Mouse (Mus musculus) forebrain, embryonic 13.5 days (tissue): ENCODE data around the gene Olfr1009. TPM values are rescaled to one million over a fixed set of nuclear protein-coding genes. Genes with fewer than 3 reads are reported as not detected.
"Not testable (repeated sequence)": the region's sequence is repeated elsewhere in the genome, so short reads cannot be mapped to it uniquely, and the experiment has no call there.

ENCODE experiments used
- ATAC-seq: fragments of 200-750 bp; cut with Nextera tagmentation; 2 replicates; pipeline ENCODE4 v1.8.0; 2017
- H3K27ac ChIP-seq: fragments of 300-500 bp; sonication (generic); 2 replicates; pipeline ENCODE4 v1.5.1; 2015; ENCODE audit warnings: inconsistent platforms, mild to moderate bottlenecking, moderate library complexity
- H3K27me3 ChIP-seq: fragments of 300-500 bp; sonication (generic); 2 replicates; pipeline ENCODE4 v1.6.1; 2015; ENCODE audit warnings: mild to moderate bottlenecking, inconsistent platforms
- H3K36me3 ChIP-seq: fragments of 300-500 bp; sonication (generic); 2 replicates; pipeline ENCODE4 v1.6.1; 2015; ENCODE audit warnings: mild to moderate bottlenecking, inconsistent platforms; ENCODE audit not compliant: poor library complexity, severe bottlenecking
- H3K4me1 ChIP-seq: fragments of 300-500 bp; sonication (generic); 2 replicates; pipeline ENCODE4 v1.6.1; 2015; ENCODE audit warnings: inconsistent platforms
- H3K4me2 ChIP-seq: fragments of 300-500 bp; sonication (generic); 2 replicates; pipeline ENCODE4 v1.6.1; 2015; ENCODE audit warnings: inconsistent platforms, mild to moderate bottlenecking, moderate library complexity
- H3K4me3 ChIP-seq: fragments of 300-500 bp; sonication (generic); 2 replicates; pipeline ENCODE4 v1.5.1; 2015; ENCODE audit warnings: mild to moderate bottlenecking, inconsistent platforms
- H3K9ac ChIP-seq: fragments of 300-500 bp; sonication (generic); 2 replicates; pipeline ENCODE4 v1.6.1; 2015; ENCODE audit warnings: mild to moderate bottlenecking, inconsistent platforms
- H3K9me3 ChIP-seq: fragments of 300-500 bp; sonication (generic); replicated peaks from 2 replicates; pipeline ENCODE4 v1.6.1; 2016; ENCODE audit warnings: inconsistent platforms
- WGBS: fragments of 180-500 bp; shearing (Covaris S2); methylation state at CpG from one replicate; pipeline ENCODE4 v1.1.7; 2015; 5-methylcytosine and 5-hydroxymethylcytosine counted together
- polyA plus RNA-seq: library from polyadenylated mRNA; unstranded; fragments of >200 nt; fragmentation: Nextera tagmentation; extraction: Ambion mirVana; gene quantifications from 2 replicates; pipeline ENCODE4 v1.2.1, GENCODE M21; 2015

The Olfr1009 gene
- polyA plus RNA-seq: not detected in 2 replicates

DNA sequence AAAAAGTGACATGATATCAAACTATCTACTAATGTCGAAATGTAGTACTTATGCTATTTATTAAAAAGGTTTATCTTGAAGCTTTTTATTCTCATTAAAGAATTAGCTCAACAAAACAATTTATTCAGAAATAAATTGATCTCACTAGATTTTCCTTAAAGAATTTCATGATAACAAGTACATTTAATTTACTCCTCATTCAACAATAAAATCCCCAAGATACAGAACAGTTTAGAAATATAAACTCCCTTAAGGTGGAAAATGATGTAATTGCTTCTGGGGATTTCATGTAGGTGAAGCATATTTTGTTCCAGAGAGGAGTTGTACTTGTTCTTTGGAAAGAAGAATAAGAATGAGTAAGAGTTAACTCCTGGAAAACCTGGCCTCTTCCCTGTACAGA lies at the start of gene Olfr1009:
Olfr1009 (plus strand) TSS at position 301 of the 400 bp plus-strand sequence.
- H3K4me3 ChIP-seq: no peak within 1 kb of the TSS
- H3K27ac ChIP-seq: no peak within 1 kb of the TSS
- no peaks in the 10 kb centered on the region for H3K4me1 ChIP-seq
- H3K36me3 ChIP-seq: no peaks in the 10 kb centered on the region
- H3K4me2 ChIP-seq: no peak within 1 kb of the TSS
- H3K9me3 ChIP-seq: no peaks in the 10 kb centered on the region
- H3K27me3 ChIP-seq: no peaks in the 10 kb centered on the region
- H3K9ac ChIP-seq: no peak within 1 kb of the TSS
- 92% methylated on average over 1 of the region's 1 CpGs for WGBS
- ATAC-seq: no peak

DNA sequence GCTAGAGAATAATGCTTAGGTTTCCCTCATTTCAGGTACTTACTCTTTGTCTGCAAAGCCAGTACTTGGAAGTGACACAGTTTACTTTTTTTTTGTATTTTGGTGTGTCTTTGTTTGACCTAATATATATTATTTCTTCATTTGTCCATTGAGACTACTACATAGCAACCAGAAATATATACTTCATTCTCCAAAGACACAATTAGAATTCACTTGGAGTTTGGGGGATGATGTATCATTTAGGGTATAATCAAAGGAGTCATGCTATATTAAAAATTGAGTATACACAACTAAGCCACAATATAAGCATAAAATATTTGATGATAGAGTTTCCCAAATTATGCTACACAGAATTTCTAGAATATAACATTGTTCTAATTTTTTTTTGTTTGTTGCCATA lies 36.6 kb upstream of the Olfr1009 start, which contains the start of gene Olfr1006:
Olfr1006 (minus strand) TSS at position 101 of the 400 bp plus-strand sequence.
- Histone ChIP-seq H3K27me3 (no peaks in the 10 kb centered on the region), H3K9me3 (no peaks in the 10 kb centered on the region), H3K4me2 (no peak within 1 kb of the TSS), H3K4me1 (no peaks in the 10 kb centered on the region), H3K27ac (no peak within 1 kb of the TSS), H3K9ac (no peak within 1 kb of the TSS), H3K36me3 (no peaks in the 10 kb centered on the region), H3K4me3 (no peak within 1 kb of the TSS)
- ATAC-seq: no peak

DNA sequence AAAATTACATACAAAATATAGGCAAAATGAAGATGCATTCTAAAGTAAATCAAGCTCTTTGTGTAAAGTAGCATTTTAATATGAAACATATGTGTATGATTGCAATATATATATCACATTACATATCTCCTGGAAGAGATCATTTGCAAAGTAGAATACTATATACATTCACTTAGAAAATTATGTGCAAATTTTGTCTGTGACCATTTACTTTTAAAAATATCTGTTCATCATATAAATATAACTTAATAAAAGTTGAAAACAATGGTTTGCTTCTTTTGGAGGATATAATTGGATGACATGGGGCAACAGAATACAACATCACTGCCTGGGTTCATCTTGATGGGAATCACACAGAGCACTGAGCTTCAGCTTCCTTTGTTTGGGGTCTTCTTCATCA lies 26.1 kb upstream of the Olfr1009 start, which contains the start of gene Olfr1008:
Olfr1008 (plus strand) TSS at position 301 of the 400 bp plus-strand sequence.
- H3K27me3 ChIP-seq: no peaks in the 10 kb centered on the region
- H3K4me2 ChIP-seq: no peak within 1 kb of the TSS
- no peak within 1 kb of the TSS for H3K9ac ChIP-seq
- no peak within 1 kb of the TSS for H3K4me3 ChIP-seq
- no peak for ATAC-seq
- H3K27ac ChIP-seq: no peak within 1 kb of the TSS
- no peaks in the 10 kb centered on the region for H3K9me3 ChIP-seq
- no peaks in the 10 kb centered on the region for H3K4me1 ChIP-seq
- no peaks in the 10 kb centered on the region for H3K36me3 ChIP-seq

GRCm38 (mm10) chr2:85710680-85711079 lies 4.5 kb upstream of the Olfr1009 start:
- H3K9ac ChIP-seq, ATAC-seq, H3K27me3 ChIP-seq, H3K27ac ChIP-seq, H3K36me3 ChIP-seq, H3K4me3 ChIP-seq, H3K4me1 ChIP-seq, H3K9me3 ChIP-seq, H3K4me2 ChIP-seq: not testable (repeated sequence)
- WGBS: 80% methylated on average over 2 of the region's 2 CpGs

- Histone ChIP-seq H3K27me3 (no peaks in the 10 kb centered on the region), H3K4me1 (no peaks in the 10 kb centered on the region), H3K4me3 (no peak overlapping the region), H3K27ac (no peak overlapping the region), H3K4me2 (no peak overlapping the region), H3K9ac (no peak overlapping the region), H3K9me3 (no peaks in the 10 kb centered on the region), H3K36me3 (no peaks in the 10 kb centered on the region)
- 23% methylated on average over 1 of the region's 1 CpGs for WGBS
- ATAC-seq: no peak
These were observed 4.1 kb upstream of the Olfr1009 start for GRCm38 (mm10) chr2:85711159-85711558.

GRCm38 (mm10) chr2:85725793-85726192 lies 10.6 kb downstream of the Olfr1009 start:
- Histone ChIP-seq H3K9me3 (no peaks in the 10 kb centered on the region), H3K4me2 (no peak overlapping the region), H3K27ac (no peak overlapping the region), H3K9ac (no peak overlapping the region), H3K4me3 (no peak overlapping the region), H3K27me3 (no peaks in the 10 kb centered on the region), H3K36me3 (no peaks in the 10 kb centered on the region), H3K4me1 (no peaks in the 10 kb centered on the region)
- WGBS: 12% methylated on average over 3 of the region's 3 CpGs
- ATAC-seq: peak; percentile 57; the same call in 1 of the 2 replicates

DNA sequence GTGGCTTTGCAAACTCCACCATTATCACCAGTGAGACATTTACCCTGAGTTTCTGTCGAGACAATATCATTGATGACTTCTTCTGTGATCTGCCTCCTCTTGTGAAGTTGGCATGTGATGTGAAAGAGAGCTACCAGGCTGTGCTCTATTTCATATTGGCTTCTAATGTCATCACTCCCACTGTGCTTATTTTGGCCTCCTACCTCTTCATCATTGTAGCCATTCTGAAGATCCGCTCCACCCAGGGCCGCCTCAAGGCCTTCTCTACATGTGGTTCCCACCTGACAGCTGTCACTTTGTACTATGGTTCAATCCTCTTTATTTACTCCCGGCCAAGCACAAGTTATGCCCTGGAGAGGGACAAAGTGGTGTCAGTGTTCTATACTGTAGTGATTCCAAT lies 38.6 kb downstream of the Olfr1009 start:
- Histone ChIP-seq H3K27me3 (no peaks in the 10 kb centered on the region), H3K9me3 (no peaks in the 10 kb centered on the region), H3K36me3 (no peaks in the 10 kb centered on the region), H3K4me2 (no peak overlapping the region), H3K4me1 (no peaks in the 10 kb centered on the region), H3K9ac (no peak overlapping the region), H3K27ac (no peak overlapping the region), H3K4me3 (no peak overlapping the region)
- WGBS: 81% methylated on average over 4 of the region's 4 CpGs
- ATAC-seq: no peak

DNA sequence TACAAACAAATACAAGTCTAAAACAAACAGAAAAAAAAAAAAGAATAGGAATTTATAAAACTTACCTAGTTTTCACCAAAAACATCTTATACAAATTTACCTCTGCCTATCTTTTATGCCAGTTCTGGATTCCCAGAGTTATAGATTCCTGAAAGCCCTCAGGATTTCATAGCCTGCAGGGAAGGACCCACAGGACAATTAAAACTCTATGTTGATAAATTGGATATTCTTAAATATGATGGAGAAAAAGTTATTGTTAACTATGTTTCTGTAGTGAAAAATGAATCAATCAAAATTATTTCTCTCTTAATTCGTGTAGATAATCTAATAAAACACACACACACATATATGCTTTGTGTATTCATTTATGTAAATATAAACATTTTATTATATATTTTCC lies 47.4 kb downstream of the Olfr1009 start, which contains the start of gene Olfr1012:
Olfr1012 (minus strand) TSS at position 101 of the 400 bp plus-strand sequence.
- Histone ChIP-seq H3K27ac (no peak within 1 kb of the TSS), H3K9me3 (no peaks in the 10 kb centered on the region), H3K4me1 (no peaks in the 10 kb centered on the region), H3K36me3 (no peaks in the 10 kb centered on the region), H3K4me2 (no peak within 1 kb of the TSS), H3K4me3 (no peak within 1 kb of the TSS), H3K27me3 (no peaks in the 10 kb centered on the region), H3K9ac (no peak within 1 kb of the TSS)
- no peak for ATAC-seq
- WGBS: 81% methylated on average over 1 of the region's 1 CpGs

DNA sequence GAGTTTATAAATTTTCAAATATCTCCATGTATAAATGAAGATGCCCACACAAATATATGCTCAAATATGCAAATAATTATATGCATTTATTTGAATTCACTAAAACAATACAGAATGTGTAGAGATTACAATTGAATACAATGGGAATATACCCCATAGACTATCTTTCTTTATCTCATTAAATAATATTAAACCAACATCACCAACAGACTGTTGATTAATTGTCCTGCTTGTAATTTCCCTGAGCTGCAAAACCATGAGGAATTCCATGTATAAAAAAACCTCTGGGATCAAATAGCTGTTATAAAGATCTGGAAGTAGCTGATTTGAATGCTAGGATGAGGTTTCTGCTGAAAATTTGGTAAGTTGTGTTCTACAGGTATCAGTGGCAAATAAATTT lies 51.6 kb downstream of the Olfr1009 start, which contains the start of gene Olfr1013:
Olfr1013 (plus strand) TSS at position 301 of the 400 bp plus-strand sequence.
- Histone ChIP-seq H3K27ac (no peak within 1 kb of the TSS), H3K4me3 (no peak within 1 kb of the TSS), H3K27me3 (no peaks in the 10 kb centered on the region), H3K4me2 (no peak within 1 kb of the TSS), H3K9ac (no peak within 1 kb of the TSS), H3K9me3 (no peaks in the 10 kb centered on the region), H3K36me3 (no peaks in the 10 kb centered on the region), H3K4me1 (no peaks in the 10 kb centered on the region)
- ATAC-seq: no peak

- H3K27me3 ChIP-seq: no peaks in the 10 kb centered on the region
- H3K4me3 ChIP-seq: no peak within 1 kb of the TSS
- no peak within 1 kb of the TSS for H3K27ac ChIP-seq
- H3K4me1 ChIP-seq: no peaks in the 10 kb centered on the region
- H3K36me3 ChIP-seq: no peaks in the 10 kb centered on the region
- H3K4me2 ChIP-seq: no peak within 1 kb of the TSS
- no peaks in the 10 kb centered on the region for H3K9me3 ChIP-seq
- H3K9ac ChIP-seq: no peak within 1 kb of the TSS
- ATAC-seq: no peak
These were observed 57.2 kb downstream of the Olfr1009 start, which contains the start of gene Olfr1014 for GRCm38 (mm10) chr2:85772413-85772812. TSS of gene Olfr1014 (plus strand) at chr2:85772713.

Other genes starting within 250 kb of the Olfr1009 start
- gene 4833423E24Rik, start 196.4 kb upstream of the Olfr1009 start, polyA plus RNA-seq: not detected in 2 replicates
- gene Olfr996, start 136.2 kb upstream of the Olfr1009 start, polyA plus RNA-seq: not detected in 2 replicates
- not detected in 2 replicates for gene Olfr998, start 126.5 kb upstream of the Olfr1009 start, polyA plus RNA-seq
- not detected in 2 replicates for gene Olfr1000, start 103.5 kb upstream of the Olfr1009 start, polyA plus RNA-seq
- not detected in 2 replicates for gene Olfr1002, start 64.7 kb upstream of the Olfr1009 start, polyA plus RNA-seq
- gene Olfr154, start 51.0 kb upstream of the Olfr1009 start, polyA plus RNA-seq: not detected in 2 replicates
- not detected in 2 replicates for gene Olfr1006, start 36.7 kb upstream of the Olfr1009 start, polyA plus RNA-seq
- gene Olfr1008, start 26.0 kb upstream of the Olfr1009 start, polyA plus RNA-seq: not detected in 2 replicates
- not detected in 2 replicates for gene Olfr1012, start 47.3 kb downstream of the Olfr1009 start, polyA plus RNA-seq
- not detected in 2 replicates for gene Olfr1013, start 51.7 kb downstream of the Olfr1009 start, polyA plus RNA-seq
- gene Olfr1014, start 57.3 kb downstream of the Olfr1009 start, polyA plus RNA-seq: not detected in 2 replicates
- not detected in 2 replicates for gene Olfr1015, start 66.6 kb downstream of the Olfr1009 start, polyA plus RNA-seq
- gene Olfr1016, start 87.1 kb downstream of the Olfr1009 start, polyA plus RNA-seq: not detected in 2 replicates
- gene Olfr1018, start 103.1 kb downstream of the Olfr1009 start, polyA plus RNA-seq: not detected in 2 replicates
- not detected in 2 replicates for gene Olfr1019, start 130.1 kb downstream of the Olfr1009 start, polyA plus RNA-seq
- not detected in 2 replicates for gene Olfr1020, start 131.6 kb downstream of the Olfr1009 start, polyA plus RNA-seq
- not detected in 2 replicates for gene Olfr1022, start 153.2 kb downstream of the Olfr1009 start, polyA plus RNA-seq
- not detected in 2 replicates for gene Olfr1023, start 170.2 kb downstream of the Olfr1009 start, polyA plus RNA-seq
- not detected in 2 replicates for gene Olfr1024, start 189.6 kb downstream of the Olfr1009 start, polyA plus RNA-seq
- gene Olfr1025-ps1, start 199.8 kb downstream of the Olfr1009 start, polyA plus RNA-seq: not detected in 2 replicates
- gene Olfr1026, start 206.1 kb downstream of the Olfr1009 start, polyA plus RNA-seq: not detected in 2 replicates
- gene Olfr1028, start 235.0 kb downstream of the Olfr1009 start, polyA plus RNA-seq: not detected in 2 replicates